Mouse (Mus musculus): ENCODE measurements around the gene Kcnc1. TPM values are rescaled to one million over a fixed set of nuclear protein-coding genes. Genes with fewer than 3 reads are reported as not detected.

The Kcnc1 gene
- total RNA-seq, 2 experiments from 2014 or later = 38.9 to 66.6 TPM

DNA sequence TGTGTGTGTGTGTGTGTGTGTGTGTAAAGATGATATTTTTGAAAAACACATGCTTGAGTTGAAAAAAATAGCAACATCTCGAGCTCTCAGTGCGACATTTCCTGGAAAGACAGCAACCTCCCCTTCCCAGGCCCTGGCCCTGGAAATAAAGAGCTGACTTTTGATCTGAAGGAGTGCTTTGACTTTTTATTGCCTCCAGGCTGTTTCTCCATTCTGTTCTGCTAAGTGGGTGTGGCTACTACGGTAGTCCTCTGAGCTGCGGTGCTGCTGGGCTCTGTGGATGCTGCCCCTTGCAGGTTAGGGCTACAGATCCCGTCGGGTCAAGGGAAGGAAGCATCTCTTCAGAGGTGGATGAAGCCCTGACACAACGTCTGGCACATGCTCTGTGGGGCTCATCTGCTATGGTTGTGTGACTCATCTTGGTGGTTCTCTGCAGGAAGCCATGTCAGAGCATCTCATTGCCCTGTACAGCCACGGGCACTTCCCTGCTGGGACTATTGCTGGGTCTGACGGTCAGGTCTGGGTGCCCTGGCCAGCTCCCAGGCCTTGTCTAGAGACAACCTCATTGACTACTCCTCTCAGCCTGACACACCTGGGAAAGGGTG is 42.3 kb downstream of the Kcnc1 start:
- H3K4me3 ChIP-seq = no peak overlapping the region
- TF ChIP-seq CTCF (IDR thresholded peaks at IDR 0.05) = no peak
- intact Hi-C loops (cut with DNase I) = loop anchor here (5.0 kb wide), 1 partner anchor 159 kb away; no protein-coding TSS in a partner anchor
- no peak overlapping the region for H3K27ac ChIP-seq
- no peak for DNase-seq

DNA sequence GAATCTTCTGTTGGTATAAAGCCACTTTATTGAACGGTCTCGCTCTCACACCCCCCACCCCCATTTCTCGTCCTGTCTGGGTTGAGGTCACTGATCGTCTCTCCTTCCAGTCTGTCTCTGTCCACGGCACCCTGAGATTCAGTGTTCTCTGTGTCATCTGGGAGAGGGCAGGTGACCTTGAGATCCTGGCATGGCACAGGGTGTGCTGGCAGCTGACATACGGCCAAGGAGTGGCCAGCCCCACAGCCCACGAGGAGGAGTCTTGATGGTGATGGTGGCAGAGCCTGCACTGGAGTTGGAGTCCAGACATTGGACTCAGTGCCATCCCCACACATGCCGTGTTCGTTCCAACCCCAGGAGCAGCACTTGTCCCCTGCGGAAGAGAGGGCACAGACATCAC is 46.9 kb downstream of the Kcnc1 start:
- no peak for TF ChIP-seq CTCF (IDR thresholded peaks at IDR 0.05)
- DNase-seq = no peak
- intact Hi-C loops (cut with DNase I) = no loop called here
- Histone ChIP-seq H3K27ac (no peak overlapping the region), H3K4me3 (no peak overlapping the region)

DNA sequence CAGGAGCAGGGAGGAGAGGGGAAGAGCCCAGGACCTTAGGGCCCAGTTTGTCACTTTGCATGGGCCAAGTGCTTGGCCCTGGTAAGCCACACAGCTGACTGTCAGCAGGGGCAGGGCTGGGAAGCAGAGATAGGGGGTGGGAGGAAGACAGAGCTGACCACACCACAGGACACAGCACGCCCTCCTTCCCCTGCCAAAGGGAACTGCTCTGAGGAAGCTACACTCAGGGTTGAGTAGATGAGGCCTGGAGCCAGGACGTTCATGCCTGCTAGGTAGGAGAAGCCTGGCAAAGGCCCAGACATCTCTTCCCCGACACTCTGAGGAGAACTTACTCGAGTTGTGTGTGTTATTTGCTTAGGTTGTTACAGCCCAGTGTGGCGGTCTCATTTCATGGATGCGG is 49.6 kb downstream of the Kcnc1 start:
- DNase-seq = no peak
- Histone ChIP-seq H3K4me3 (no peak overlapping the region), H3K27ac (no peak overlapping the region)
- TF ChIP-seq CTCF (IDR thresholded peaks at IDR 0.05) = no peak
- intact Hi-C loops (cut with DNase I) = no loop called here

DNA sequence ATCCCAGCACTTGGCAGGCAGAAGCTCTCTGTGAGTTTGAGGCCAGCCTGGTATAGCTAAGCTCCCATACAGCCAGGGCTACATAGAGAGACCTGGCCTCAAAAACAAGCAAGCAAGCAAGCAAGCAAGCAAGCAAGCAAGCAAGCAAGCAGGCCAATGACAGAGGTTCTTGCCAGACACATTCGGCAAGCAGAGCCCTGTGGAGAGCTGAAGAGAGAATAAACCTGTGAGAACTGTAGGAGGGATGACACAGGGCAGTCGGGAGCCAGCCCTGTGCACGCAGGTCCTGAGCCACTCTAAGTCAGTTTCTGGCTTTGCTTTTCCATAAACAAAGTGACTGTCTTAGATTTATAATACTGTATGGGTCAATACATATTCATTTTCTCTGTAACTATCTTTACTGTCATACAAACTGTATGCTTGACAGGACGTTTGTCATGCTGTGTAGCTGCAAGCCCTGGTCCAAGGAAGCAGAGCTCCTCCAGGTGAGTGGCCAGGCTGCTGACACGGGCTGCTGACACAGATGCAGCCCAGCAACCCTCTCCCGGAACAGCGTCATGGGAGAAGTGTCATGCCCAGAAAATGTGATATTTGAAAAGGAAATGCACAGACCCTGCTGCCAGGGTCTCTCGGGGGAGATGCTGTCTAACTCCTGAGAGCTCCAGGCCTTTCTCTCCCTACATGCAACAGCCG is 51.3 kb downstream of the Kcnc1 start:
- intact Hi-C loops (cut with DNase I) = no loop called here
- Histone ChIP-seq H3K4me3 (no peak overlapping the region), H3K27ac (no peak overlapping the region)
- DNase-seq = no peak
- TF ChIP-seq CTCF (IDR thresholded peaks at IDR 0.05) = no peak

DNA sequence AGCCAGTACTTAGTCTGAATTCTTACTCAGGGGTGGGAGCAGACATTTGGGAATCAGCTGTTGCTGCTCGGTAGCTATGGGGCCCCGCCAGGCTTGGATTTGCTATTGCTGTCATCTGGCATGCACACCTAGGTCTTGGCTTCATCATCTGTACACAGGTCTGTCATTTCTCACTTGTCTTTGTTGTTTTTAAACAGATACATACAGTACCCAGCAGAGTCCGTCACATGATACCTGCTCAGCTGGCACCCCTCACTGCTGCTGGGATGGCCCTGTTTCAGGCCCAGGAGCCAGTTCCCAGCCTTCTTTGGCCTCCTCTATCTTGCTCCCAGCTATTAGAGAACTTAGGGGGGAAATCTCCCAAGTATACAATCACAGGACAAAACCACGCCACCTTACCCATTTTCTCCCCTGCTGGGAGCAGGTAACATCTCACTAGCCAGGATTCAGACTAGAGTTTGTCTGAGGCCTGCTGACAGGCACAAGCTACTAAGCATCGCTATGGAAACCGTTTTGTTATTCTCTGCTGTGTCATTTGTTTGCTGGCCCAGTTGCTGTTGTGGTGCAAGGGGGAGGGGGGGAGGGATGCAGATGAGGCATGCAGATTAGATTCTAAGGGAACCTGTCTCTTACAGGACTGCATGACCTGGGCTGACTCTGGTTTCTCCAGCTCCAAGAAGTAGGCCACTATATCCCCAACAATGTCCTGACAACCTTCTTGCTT is 52.8 kb downstream of the Kcnc1 start:
- DNase-seq = peak; percentile 42
- TF ChIP-seq CTCF (IDR thresholded peaks at IDR 0.05) = no peak

DNA sequence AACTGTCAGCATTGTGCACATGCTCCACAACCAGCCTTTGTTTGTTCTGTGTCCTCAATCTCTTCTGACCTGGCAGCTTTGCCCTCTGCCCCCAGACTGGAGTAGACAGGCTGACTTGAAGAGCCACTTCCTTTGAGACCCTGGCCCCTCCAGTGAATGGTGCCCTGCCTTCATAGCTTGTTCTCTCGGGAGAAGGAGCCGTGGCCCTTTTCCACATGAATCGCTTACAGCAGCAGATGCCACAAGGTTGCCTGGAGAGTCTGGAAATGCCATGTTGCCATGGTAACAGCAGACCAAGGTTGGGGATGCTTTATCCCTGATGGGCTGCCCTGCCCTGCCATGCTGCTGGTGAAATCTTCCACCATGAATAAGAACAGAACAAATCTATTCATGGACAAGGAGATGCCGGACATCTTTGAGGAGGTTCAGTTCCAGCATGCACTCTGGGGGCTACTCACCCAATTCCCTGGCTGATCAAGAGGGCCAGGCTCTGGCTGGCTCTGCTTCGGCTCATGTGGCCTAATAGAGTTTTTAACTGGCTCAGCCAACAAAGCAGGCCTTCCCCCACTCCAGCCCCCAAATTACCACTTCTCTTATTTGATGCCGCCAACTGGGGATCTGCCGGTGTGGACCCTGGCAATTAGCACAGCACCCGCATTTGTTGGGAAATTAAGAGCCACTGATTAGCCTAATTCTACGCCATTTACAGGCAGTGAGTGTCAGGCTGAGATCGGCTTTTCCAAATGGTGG is 57.8 kb downstream of the Kcnc1 start:
- DNase-seq = no peak
- no peak for TF ChIP-seq CTCF (IDR thresholded peaks at IDR 0.05)
- intact Hi-C loops (cut with DNase I) = no loop called here

More for the DNA sequence above, 52.8 kb downstream of the Kcnc1 start:
- H3K4me3 ChIP-seq = no peak overlapping the region
- intact Hi-C loops (cut with DNase I) = no loop called here
- H3K27ac ChIP-seq = peak overlapping the region; percentile 57

DNA sequence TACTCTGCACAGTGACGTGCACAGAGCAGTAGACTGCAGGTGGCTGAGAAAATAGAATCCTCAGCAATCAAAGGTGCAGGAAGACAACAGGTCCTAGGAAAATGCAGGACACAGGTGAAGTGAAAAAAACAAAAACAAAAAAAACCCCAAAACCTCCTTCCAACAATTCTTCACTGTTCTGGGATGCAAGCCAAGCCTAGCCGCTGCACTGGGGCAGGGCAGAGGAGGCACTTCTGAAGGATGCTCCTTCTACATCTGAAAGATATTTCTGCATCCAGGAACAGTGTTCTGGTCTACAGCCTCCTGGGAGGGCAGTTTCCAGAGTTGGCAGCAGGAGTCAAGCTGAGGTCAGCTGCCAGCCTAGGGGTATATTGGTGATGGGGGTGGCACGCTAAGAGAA is 61.6 kb downstream of the Kcnc1 start:
- DNase-seq = no peak
- no peak for TF ChIP-seq CTCF (IDR thresholded peaks at IDR 0.05)
- no peak overlapping the region for H3K4me3 ChIP-seq
- intact Hi-C loops (cut with DNase I) = no loop called here
- H3K27ac ChIP-seq = no peak overlapping the region

More for the DNA sequence above, 57.8 kb downstream of the Kcnc1 start:
- no peak overlapping the region for H3K27ac ChIP-seq
- H3K4me3 ChIP-seq = no peak overlapping the region

DNA sequence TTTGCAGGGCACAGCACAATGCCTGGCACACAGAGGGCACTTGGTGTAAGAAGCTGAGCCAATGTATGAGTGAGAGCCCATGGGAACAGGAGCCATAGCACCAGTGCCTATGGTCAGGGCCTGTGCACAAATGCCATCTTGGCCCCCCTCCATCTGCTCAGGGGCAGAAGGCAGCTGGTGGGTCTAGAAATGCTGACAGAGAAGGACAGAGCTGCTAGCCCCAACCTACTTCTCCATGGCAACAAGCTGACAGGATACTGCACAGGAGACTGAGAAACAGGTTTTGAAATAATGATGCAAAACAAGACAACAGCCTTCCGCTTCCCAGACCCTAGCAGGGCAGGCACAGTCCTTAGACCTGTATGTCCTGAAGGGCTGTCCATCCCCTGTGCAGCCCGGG is 62.9 kb downstream of the Kcnc1 start:
- no peak for TF ChIP-seq CTCF (IDR thresholded peaks at IDR 0.05)
- Histone ChIP-seq H3K27ac (no peak overlapping the region), H3K4me3 (no peak overlapping the region)
- intact Hi-C loops (cut with DNase I) = no loop called here
- no peak for DNase-seq

DNA sequence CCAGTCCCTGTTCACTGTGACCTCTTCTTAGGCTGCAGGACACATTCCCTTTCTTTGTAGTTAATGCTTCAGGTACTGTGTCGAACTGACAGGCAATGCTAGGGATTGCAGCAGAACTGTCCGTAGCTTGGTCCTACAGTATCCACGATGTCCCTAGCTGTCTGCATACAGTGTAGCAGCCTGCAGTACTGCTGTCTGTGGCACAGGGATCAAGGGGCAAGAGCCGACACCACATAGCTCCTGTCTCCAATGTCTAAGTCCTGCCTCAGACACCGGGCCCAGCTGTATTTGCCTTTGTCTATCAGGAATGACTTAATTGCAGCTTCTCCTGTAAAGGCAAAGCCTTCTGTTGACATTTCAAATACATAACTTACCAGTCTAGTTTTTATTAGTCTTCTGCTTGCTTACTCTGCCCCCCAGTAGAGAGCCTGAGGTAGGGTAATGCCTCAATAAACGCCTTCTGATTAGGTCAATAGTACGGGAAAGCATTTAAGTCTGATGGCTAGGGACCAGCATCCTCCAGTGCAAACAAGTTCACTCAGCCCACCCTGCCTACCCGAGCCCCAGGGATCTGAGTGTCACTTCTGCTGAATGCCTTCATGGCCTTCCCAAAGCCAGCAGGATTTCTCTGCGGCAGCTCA is 63.4 kb downstream of the Kcnc1 start:
- no peak for TF ChIP-seq CTCF (IDR thresholded peaks at IDR 0.05)
- no peak for DNase-seq
- intact Hi-C loops (cut with DNase I) = no loop called here
- no peak overlapping the region for H3K27ac ChIP-seq
- no peak overlapping the region for H3K4me3 ChIP-seq

DNA sequence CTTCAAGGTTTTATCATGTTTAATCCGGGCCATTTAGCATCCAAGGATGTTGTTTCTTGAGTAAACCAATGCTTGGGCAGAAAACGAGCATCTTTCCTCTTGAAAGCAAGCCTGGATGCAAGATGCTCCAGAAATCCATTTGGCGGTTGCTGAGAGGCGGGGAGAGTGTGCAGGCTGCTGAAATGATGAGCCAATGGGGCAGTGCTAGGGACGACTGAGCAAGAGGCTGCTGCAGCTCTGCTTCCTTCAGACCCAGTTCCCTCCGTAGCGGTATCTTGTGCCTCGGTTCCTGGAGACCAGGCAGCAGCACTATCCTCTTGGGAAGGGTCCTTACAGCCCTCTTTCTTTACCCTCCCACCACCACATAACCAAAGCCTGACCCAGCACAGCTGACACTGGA is 66.0 kb downstream of the Kcnc1 start:
- intact Hi-C loops (cut with DNase I) = no loop called here
- no peak for DNase-seq
- no peak overlapping the region for H3K4me3 ChIP-seq
- H3K27ac ChIP-seq = no peak overlapping the region
- no peak for TF ChIP-seq CTCF (IDR thresholded peaks at IDR 0.05)

DNA sequence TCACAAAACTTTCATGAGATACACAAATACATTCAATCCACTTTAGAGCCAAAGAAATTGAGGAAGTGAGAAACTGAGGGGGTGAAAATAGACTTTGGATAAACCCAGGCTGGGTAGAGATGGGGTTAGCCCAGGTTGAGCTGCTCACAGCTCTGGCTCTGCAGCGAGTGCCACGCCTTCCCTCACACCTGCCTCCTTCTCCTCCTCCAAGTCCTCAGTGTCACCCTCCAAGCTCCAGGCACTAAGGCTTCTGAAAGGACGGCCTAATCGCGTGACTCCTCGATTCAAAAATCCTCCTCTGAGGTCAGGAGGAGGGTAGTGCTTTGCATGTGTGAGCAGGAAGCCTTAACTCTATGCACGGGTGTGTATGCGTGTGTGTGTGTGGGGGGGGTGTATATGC is 66.8 kb downstream of the Kcnc1 start:
- H3K4me3 ChIP-seq = no peak overlapping the region
- no peak for TF ChIP-seq CTCF (IDR thresholded peaks at IDR 0.05)
- intact Hi-C loops (cut with DNase I) = no loop called here

DNA sequence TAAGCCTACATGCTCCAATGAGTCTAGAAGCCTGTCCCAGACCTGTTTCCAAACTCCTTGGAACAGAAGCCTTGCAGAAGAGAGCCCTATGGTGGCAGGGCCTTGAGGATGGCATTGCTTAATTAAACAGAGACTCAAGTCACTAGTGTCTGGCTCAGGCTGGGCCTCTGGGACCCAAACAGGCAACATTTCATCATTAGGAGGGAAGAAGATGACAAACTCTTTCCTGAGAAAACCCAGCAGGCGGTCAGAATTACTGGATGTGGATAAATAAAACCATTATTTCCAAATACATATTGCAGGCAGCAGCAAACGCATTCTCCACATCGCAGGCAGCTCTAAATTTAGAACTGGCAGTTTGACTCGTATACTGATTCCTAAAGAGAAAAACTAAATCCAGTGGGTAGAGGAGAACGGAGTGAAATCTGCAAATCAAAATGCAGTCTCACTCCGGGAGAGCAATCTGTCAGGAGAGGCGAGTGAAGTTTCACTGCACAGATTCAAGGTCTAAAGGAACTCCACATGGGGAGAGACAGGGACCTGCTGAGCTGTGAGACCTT is 70.2 kb downstream of the Kcnc1 start:
- no peak for DNase-seq
- intact Hi-C loops (cut with DNase I) = no loop called here
- TF ChIP-seq CTCF (IDR thresholded peaks at IDR 0.05) = no peak
- H3K4me3 ChIP-seq = no peak overlapping the region
- no peak overlapping the region for H3K27ac ChIP-seq

More for the DNA sequence above, 66.8 kb downstream of the Kcnc1 start:
- H3K27ac ChIP-seq = no peak overlapping the region
- no peak for DNase-seq
